In the genomic region with DNA sequence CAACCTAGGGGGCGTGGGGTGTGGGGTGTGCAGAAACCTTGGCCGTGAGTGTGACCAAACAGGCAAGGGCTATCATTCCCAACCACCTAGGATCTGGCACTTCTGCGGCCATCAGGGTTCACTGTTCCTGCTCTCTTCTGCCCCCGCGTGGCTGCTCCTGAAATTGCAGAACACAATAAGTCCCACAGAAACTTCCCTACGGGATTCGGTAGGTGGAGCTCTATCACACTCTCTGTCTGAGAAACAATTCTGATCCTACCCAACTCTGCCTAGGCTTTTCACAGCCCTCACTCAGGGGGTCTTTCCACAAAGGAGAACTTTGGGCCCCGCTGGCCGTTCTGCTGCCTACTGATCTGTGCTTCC, we compare ENCODE assay signal across 9 mouse cellular contexts. TPM values are rescaled to one million over a fixed set of nuclear protein-coding genes. Genes with fewer than 3 reads are reported as not detected.
DNase-seq lines count a peak whose midpoint lies in the region; ATAC-seq and TF ChIP-seq lines count a peak whose summit lies in the region.
"Had no signal": no experiment of that assay in that cellular context is flagged by ENCODE, and none has a peak within 500 bp of the region (broad histone marks: within the 10 kb centered on the region; RNA-seq: fewer than 3 reads in every experiment).

No protein-coding gene starts in this region.

- intact Hi-C loops in gastrocnemius, postnatal 14 days (cut with DNase I; ENCODE audit: low total_unique reads): loop anchor here (2.0 kb wide), 1 partner anchor 49 kb away; no protein-coding TSS in a partner anchor

- peak; percentile 85 to 86 for DNase-seq in B cell, adult 2 months
- DNase-seq in adipocyte (ENCODE audit: low spot score) (peak; percentile 94), liver (peak; percentile 87)
- DNase-seq in gastrocnemius, postnatal 14 days: peak; percentile 81
- peak; percentile 85 for DNase-seq in thymus, adult 2 months

- H3K9me3 ChIP-seq in kidney, embryonic 14.5 days (ENCODE audit: control insufficient read depth, low read length): no peaks in the 10 kb centered on the region

- TF ChIP-seq CTCF in cortical plate, adult 2 months (IDR thresholded peaks at IDR 0.05; ENCODE audit: extremely low read depth, insufficient read depth, low read length): peak; percentile 99
- TF ChIP-seq CTCF in olfactory bulb, adult 2 months (IDR thresholded peaks at IDR 0.05; ENCODE audit: insufficient read depth, low read depth, low read length): peak; percentile 92
- peak; percentile 86 for TF ChIP-seq CTCF in thymus, adult 2 months (IDR thresholded peaks at IDR 0.05; ENCODE audit: borderline replicate concordance, control insufficient read depth, extremely low read depth, insufficient read depth, low read length, poor library complexity)

- H3K27ac ChIP-seq in cortical plate, adult 2 months (ENCODE audit: insufficient read depth, low read length): no peak overlapping the region
- H3K27ac ChIP-seq in kidney, embryonic 14.5 days (ENCODE audit: low read depth, low read length): no peak overlapping the region
- no peak overlapping the region for H3K27ac ChIP-seq in olfactory bulb, adult 2 months (ENCODE audit: insufficient read depth, low read depth, low read length)
- no peak overlapping the region for H3K27ac ChIP-seq in thymus, adult 2 months (ENCODE audit: control insufficient read depth, insufficient read depth, low read length)

- no peaks in the 10 kb centered on the region for H3K36me3 ChIP-seq in kidney, embryonic 14.5 days (ENCODE audit: control insufficient read depth, insufficient read depth, low read length)
- H3K36me3 ChIP-seq in thymus, adult 2 months (ENCODE audit: control insufficient read depth, insufficient read depth, low read length): no peaks in the 10 kb centered on the region

- TF ChIP-seq POLR2A in cortical plate, adult 2 months (IDR thresholded peaks at IDR 0.05; ENCODE audit: extremely low read depth, insufficient read depth, low read length): no peak
- TF ChIP-seq POLR2A in olfactory bulb, adult 2 months (IDR thresholded peaks at IDR 0.05; ENCODE audit: insufficient read depth, low read depth, low read length): no peak
- no peak for TF ChIP-seq POLR2A in thymus, adult 2 months (IDR thresholded peaks at IDR 0.05; ENCODE audit: control insufficient read depth, extremely low read depth, insufficient read depth, low read length, poor library complexity)

- no peak overlapping the region for H3K4me2 ChIP-seq in kidney, embryonic 14.5 days (replicated peaks; ENCODE audit: low read depth, low read length)

- H3K4me1 ChIP-seq in cortical plate, adult 2 months (ENCODE audit: control insufficient read depth, insufficient read depth, low read length): no peaks in the 10 kb centered on the region
- H3K4me1 ChIP-seq in kidney, embryonic 14.5 days (ENCODE audit: control insufficient read depth, insufficient read depth, low read length): no peaks in the 10 kb centered on the region
- peaks cover 10% of the 10 kb centered on the region for H3K4me1 ChIP-seq in olfactory bulb, adult 2 months (ENCODE audit: control insufficient read depth, insufficient read depth, low read length)
- H3K4me1 ChIP-seq in thymus, adult 2 months (replicated peaks; ENCODE audit: control insufficient read depth, insufficient read depth, low read length): no peaks in the 10 kb centered on the region

- peak; percentile 69; the same call in 1 of the 2 replicates for ATAC-seq in kidney, embryonic 14.5 days (ENCODE audit: low FRiP score, low TSS enrichment)

- H3K4me3 ChIP-seq in cortical plate, adult 2 months (ENCODE audit: insufficient read depth, low read length): no peak overlapping the region
- no peak overlapping the region for H3K4me3 ChIP-seq in kidney, embryonic 14.5 days (ENCODE audit: low read length)
- H3K4me3 ChIP-seq in olfactory bulb, adult 2 months (ENCODE audit: insufficient read depth, low read depth, low read length): no peak overlapping the region
- no peak overlapping the region for H3K4me3 ChIP-seq in thymus, adult 2 months (ENCODE audit: control insufficient read depth, insufficient read depth, low read length)
- H3K4me3 ChIP-seq: erythroblast, embryonic 14.5 days had no signal

- no peaks in the 10 kb centered on the region for H3K27me3 ChIP-seq in kidney, embryonic 14.5 days (ENCODE audit: control insufficient read depth, insufficient read depth, low read length)
- no peaks in the 10 kb centered on the region for H3K27me3 ChIP-seq in thymus, adult 2 months (ENCODE audit: control insufficient read depth, insufficient read depth, low read length)

- H3K9ac ChIP-seq in kidney, embryonic 14.5 days (ENCODE audit: low read depth, low read length): no peak overlapping the region

- 4% methylated on average over 9 of the region's 9 CpGs for WGBS in kidney, embryonic 14.5 days
- WGBS in olfactory bulb, adult 2 months: 6% methylated on average over 9 of the region's 9 CpGs
- WGBS in thymus, adult 2 months: 14% methylated on average over 9 of the region's 9 CpGs

RNA-seq across cellular contexts. Expression of gene Susd2, which starts 8.1 kb away (rescaled TPM):
- 8.9 and 10.9 TPM in 2 replicates for polyA plus RNA-seq in cortical plate, adult 2 months (2012; rRNA removed)
- total RNA-seq in gastrocnemius, postnatal 14 days (2021): 1 to 10 TPM; 2.1 to 3.2 TPM
- 4.2 and 9.2 TPM in 2 replicates for polyA plus RNA-seq in kidney, embryonic 14.5 days (2014; fragmentation: Nextera tagmentation; extraction: Ambion mirVana)
- polyA plus RNA-seq in olfactory bulb, adult 2 months (2012; ENCODE audit: insufficient read depth, insufficient read length, low replicate concordance, missing spikeins): not detected in 2 replicates
- polyA plus RNA-seq in thymus, adult 2 months (2012; rRNA removed): 11.1 and 11.2 TPM in 2 replicates

RNA-seq across cellular contexts. Expression of gene Ggt5, which starts 46.5 kb away (rescaled TPM):
- polyA plus RNA-seq in cortical plate, adult 2 months (2012; rRNA removed): 4.9 and 5.8 TPM in 2 replicates
- 1 to 10 TPM; 5.6 to 7.4 TPM for total RNA-seq in gastrocnemius, postnatal 14 days (2021)
- 3.9 and 4.7 TPM in 2 replicates for polyA plus RNA-seq in kidney, embryonic 14.5 days (2014; fragmentation: Nextera tagmentation; extraction: Ambion mirVana)
- polyA plus RNA-seq in olfactory bulb, adult 2 months (2012; ENCODE audit: insufficient read depth, insufficient read length, low replicate concordance, missing spikeins): not detected in 2 replicates
- 49.5 and 73.6 TPM in 2 replicates for polyA plus RNA-seq in thymus, adult 2 months (2012; rRNA removed)
- polyA plus RNA-seq: erythroblast, embryonic 14.5 days had no signal
